Mouse (Mus musculus) hindlimb bud, embryonic 11.5 days (tissue): ENCODE data around the gene Cdrt4.
A peak's percentile ranks its signal among the peaks of the same experiment; 100 is the strongest.

ENCODE experiments used
- DNase-seq: peaks from one replicate; pipeline ENCODE4 v3.0.0-alpha.2; 2012; ENCODE audit warnings: low read depth, low spot score; ENCODE audit errors: extremely low spot score

The Cdrt4 gene

DNA sequence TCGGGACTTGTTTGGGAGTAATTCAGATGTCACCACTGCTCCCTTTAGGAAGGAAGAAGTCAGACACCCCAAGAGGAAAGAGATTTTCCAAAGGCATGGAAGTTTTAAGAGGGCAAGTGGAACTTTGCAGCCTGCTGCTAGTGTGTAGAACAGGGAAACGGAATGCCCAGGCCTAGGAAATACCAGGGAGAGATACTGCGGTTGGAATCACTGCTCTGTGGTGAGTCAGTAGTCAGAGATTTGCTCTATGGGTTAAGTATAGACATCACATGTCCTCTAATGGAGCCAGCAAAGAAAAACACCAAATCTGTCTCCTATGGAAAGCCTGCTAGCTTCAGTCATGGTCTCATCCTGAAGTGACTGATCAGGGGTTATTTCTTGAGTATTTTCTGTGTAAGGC is 10.8 kb upstream of the Cdrt4 start:
- no peak for DNase-seq

DNA sequence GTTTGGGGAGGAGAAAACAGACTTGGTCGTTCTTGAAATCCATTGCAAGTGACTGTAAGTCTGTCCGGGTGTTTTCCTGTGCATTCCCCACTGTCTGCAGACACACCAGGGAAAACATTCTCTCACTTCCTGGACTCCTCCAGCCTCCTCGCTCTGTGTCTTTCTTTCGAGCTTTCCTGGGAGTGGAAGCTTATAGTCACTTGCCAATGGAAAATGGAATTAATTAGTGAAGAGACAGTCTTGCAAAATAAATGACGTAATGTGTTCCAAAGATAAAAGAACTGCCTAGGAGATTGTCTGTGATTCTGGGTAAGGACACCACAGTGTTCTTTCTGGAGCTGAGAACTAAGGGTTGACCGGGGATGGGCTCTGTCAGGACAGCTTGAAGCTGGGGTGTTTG is 7.5 kb upstream of the Cdrt4 start:
- no peak for DNase-seq

DNA sequence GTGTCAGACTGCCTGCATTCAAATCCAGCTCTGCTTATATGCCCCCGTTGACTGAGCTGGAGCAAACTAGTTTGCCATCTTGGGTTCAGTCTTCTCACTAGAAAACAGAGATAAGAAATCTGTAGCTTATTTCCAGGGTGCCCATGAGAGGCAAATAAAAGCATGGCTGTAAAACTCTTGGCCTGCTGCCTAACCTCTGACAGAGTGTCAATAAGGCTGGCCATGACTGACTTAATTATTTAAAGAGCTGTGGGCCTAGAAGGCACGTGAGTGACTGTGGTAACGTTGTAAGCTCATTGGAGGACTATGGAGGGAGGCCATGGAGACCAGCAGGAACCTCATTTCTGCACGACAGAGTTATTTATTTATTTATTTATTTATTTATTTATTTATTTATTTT is 5.5 kb upstream of the Cdrt4 start:
- no peak for DNase-seq

DNA sequence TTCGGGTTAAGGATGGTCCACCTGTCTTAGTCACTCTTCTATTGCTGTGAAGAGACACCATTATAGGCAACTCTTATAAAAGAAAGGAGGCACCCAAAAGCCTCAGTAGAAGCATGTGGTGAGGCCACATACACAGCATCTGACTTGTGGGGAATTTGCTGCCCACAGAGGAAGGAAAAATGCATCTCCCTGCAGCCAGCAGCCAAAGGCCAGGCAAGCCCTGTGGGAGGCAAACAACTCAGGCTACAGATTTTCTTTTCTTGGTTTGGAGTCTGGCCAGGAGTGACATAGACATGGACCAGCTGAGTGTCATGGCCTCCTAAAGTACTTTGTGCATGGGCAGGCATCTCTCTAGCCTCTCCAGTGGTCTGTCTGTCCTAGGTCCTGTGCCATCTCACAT is 1.4 kb upstream of the Cdrt4 start:
- no peak for DNase-seq

DNA sequence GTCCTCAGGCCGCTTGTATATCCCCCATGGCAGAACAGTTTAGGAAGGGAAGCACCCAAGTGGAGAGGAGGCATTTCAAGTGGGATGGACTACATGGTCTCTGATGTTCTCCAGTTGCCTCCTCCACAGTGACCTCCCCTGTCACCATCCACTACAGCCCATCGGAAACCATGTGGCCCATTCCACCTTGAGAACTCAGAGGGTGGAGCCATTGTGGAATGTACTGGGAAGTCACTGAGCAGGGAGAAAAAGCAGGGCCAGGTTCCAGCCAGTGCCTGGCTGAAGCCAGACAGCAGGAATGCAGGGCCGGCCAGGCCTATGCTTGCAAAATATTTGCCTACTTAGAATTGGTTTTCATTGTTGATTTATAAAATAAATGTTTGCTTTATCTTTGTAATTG is 3.8 kb downstream of the Cdrt4 start:
- no peak for DNase-seq

DNA sequence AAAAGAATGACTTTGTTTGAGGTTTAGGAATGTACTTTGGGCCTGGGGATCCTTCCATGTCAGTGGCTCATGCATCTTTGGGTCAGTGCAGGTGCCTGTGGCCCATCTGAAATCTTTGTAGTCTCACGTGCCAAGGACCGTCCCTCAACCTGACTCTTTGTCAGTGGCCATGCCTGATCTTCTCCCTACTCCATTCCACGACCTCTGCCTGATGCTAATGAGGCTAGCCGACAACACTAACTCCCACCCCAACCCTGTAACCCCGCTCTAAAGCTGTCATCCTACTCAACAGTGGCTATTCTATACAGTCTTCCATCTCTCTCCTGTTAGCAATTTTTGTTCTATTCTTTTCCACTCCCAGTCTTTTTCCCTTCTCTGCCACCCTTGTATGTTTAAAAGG is 4.2 kb downstream of the Cdrt4 start:
- no peak for DNase-seq

DNA sequence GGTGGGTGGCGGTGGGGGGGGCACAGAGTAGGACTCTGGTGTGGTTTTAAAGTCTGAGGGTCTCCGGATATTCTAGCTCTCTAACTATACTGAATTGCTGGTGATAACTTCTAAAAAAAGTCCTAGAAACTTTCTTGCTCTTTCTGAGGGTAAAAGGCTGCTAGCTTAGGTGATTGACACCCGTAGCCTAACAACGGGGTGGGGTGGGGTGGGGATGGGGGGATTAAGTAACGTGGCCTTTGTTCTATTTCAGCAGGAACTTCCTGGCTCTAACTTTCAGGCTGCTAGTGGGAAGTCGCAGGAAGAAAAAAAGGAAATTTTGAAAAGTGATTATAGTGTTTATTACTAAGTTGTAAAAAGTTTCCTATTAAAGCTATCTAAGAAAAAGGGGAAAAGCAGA is 4.8 kb downstream of the Cdrt4 start:
- no peak for DNase-seq

DNA sequence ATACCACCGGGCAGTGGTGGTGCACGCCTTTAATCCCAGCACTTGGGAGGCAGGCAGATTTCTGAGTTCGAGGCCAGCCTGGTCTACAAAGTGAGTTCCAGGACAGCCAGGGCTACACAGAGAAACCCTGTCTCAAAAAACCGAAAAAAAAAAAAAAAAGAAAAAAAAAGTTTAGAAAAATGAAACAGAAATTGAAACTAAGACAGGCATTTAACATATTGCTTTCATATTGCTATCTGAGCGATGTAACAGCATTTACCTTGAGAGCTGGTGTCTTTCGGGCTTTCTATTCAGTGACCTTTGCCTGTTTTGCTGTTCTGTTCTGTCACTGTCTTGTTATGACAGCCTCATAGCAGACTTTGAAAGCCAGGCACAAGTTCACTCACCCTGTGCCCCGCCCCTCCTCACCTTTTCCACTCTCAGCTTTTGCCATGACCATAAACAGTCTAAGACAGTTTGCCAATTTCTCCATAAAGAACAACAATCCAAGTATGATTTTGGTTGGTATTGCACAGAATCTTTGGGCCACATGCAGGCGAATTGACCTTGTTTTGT is 6.7 kb downstream of the Cdrt4 start:
- no peak for DNase-seq

DNA sequence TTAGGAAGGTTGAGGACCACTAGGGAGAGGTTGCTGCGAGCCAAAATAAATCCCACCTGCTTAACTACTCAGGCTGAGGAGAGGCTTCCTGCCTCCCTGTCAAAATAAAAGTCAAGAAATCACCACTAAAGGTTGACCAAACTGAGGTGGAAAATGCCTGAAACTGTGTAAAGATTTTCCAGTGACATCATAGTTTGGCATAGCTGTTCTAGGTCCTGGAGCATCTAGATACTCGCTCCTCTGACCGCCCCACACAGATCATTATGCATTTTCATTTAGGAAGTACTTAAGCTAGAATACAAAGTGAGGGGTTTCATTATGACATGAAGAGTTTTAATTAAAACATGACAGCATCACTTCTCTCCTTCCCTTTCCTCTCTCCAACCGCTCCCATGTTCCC is 12.3 kb downstream of the Cdrt4 start:
- DNase-seq, result no peak

DNA sequence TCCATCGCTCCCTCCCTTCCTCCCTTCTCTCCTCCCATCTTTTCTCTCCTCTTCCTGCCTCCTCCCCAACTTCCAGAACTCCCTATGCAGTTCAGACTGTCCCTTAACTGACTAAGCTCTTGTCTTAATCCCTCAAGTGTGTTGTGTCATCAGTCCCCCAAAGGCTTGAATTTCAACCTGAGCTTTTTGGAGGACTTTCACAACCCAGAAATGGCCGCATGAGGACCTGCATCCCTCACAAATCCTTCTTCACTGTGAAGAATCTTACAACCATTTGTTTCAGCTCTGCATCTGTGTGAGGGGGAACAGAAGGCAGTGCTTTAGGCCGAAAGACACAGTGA is 15.4 kb downstream of the Cdrt4 start:
- no peak for DNase-seq

DNA sequence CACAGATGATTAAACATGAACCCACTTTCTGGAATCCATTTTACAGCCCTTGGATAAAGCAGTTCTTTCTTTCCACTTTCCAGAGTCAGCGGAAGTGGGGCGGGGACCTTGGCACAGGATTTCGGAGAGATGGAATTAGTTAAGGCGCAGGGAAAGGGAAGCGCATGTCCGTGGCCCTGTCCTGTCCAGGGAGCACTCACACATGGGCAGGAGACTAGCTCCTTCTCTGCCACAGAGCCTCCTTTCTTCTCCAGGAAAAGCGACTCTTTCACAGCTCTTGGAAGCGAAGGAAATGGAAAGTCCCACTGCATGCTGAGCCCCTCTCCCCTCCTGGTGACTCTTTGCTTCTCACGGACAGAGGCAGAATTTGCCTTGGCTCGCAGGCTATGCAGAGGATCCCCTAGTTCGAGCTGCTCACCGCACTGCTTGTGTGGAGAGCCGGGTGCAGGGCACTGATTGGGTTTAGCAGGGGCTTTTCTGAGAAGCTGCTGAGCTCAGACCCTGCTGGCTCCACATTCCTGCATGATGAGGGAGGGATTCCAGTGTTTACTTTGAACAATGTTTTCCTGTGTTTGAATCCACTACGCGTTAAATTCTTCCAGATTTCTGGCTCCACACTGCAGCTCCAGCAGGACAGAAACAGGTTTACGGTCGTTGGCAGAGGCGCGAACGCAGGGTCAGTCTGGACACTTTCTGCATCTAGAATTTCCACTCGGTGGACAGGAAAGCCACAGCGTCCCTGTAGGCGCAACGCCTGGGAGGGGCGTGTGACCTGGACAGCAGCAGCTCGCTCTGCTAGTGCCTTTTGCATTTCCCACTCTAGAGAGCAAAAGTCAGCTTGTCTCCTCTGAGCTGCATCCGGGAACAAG is 16.0 kb downstream of the Cdrt4 start:
- peak; percentile 35 for DNase-seq

DNA sequence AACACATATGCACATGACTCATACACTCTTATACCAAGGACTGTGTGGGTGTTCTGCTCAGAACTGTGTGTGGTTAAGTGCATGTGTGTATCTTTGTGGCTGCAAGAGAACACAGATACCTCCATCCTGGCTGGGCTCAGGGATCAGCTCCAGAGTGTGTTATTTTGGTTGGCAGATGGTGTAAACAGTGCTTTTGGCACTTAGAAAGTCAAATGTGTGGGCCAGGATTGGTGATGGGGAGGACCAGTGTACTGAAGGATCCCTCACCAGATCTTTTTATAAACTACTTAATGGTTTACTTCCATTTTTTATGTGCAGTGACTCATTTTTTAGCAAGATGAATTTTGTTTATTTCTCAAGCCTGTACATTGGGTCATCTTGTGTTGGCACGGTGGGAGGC is 26.2 kb downstream of the Cdrt4 start:
- DNase-seq, result no peak

DNA sequence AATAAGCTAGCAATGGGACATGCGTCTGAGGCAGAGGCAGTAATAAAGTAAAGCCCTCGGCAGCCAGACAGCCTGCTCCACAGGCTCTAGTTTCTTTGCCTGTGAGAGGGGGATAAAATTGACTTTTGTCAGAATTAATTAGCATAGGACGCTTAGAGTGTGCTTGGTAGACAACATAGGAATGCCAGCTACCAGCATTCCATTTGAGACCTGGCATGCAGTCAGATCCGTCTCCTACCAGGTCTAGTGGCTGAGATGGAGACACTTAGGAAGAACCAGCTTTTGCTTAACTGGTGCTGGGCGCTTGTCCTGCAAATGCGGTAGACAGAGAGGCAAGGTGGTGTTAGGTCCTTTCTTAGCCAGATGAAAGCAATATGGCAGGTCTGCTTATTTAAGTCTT is 27.9 kb downstream of the Cdrt4 start:
- no peak for DNase-seq

DNA sequence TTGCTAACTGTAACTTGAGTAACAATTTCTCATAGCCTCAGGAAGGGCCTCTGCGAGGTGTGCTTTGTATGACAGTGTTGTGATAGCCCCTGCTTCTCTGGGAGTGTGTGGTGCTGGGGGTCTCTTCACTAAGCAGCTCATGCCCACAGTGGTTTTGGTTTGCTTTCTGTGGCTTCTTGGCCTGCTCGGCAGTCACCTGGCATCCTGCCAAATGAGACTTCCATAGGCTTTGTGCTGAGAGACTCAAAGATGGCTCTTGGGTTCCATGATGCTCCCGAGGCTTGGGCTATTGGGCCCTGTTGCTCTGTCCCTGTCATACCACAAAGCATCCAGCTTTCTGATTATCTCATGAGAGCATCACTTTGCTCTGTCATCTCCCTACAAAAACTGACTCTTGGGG is 30.7 kb downstream of the Cdrt4 start:
- DNase-seq, result no peak

DNA sequence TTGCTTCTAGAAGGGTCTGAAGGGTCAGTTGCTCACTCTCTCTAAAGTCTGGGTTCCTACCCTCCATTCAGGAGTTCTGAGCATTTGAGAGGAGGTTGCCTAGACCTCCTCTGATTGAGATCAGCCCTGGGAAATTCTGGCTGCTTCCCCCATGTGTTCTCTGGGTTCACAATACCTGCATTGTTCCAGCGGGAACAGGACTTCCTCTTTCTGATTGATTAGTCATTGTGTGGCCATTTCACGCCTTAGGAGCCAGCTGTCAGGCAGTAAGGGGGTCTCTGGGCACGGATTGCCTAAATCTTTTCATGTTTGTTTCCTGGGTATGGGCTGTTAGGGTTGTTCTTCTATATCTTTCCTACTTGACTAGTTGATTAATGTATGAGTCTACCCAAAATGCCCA is 32.8 kb downstream of the Cdrt4 start:
- DNase-seq, result no peak

DNA sequence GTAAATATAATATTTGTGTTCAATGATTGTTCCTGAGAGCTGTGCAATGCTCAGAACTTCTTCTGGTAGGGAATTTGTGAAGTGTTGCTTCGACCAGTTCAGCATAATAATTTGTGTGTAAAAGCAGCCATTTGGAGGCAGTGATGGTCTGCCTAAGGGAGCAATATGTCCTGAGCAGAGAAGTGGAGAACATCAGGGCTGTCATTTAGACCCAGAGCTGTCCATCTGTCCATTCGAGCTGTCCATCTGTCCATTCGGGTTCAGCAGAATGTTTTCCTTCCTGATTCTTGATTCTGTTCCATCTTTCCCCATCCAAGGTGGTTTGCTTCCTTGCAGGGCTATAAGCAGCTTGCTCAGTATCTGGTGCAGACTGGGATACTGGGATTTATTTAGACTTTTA is 33.4 kb downstream of the Cdrt4 start:
- DNase-seq, result no peak

DNA sequence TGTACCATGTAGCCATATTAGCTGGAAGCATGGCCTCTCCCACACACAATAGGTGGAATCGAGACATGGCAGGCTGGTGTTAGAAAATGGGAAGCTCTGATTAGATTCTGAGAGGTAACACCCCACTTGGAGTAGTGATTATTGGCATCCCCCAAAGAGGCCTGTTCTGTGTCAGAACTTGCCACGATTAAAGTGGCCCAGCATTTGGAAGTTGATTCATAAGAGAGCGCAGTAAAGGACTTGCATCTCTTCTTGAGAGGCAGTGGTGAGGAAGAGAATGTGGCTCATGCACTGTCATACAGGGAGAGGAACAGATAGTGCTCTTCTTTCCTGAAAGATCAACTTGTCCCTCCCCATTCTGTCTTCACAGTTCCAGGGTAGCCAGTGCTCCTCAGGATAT is 34.1 kb downstream of the Cdrt4 start:
- no peak for DNase-seq

DNA sequence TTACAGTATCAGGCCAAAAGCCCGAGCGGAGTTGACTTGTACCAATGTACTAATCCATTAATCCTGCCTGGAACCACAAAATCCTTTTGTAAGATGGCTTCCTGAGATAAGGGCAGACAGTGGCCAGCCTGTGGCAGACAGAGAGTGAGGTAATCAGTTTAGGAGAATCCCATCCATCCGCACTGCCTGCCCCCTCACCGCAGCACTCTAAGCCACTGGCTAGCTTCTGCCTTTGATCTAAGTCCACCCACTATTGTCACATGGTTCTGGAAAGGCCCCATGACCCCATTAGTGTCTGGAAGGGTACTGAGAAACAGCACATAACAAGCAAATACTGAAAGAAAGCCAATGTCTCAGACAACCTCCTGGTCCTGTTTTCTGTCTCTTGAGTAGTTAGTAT is 35.6 kb downstream of the Cdrt4 start:
- no peak for DNase-seq

DNA sequence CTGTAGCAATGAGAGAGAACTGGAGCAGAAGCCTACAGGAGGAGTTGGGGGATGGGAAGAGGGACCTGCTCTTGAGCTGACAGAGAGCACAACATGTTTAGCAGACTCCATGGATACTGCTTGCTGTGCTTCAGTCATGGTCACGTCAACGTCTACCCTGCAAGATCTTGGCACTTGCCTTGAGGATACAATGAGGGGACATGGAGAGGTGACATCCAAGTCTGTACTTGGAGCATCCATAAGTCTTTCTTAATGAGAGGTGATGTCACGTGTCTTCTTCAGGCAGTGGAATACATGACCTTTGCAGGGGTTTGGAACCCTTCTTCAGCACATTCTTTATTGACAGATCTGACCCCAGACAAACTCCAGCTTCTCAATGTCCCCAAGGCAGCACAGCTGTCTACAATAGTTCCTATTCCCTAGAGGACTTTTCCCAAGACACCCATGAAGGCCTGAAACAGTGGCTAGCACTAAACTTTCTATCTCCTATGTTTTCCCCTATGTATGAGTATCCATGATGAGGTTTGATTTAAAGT is 39.2 kb downstream of the Cdrt4 start:
- no peak for DNase-seq

DNA sequence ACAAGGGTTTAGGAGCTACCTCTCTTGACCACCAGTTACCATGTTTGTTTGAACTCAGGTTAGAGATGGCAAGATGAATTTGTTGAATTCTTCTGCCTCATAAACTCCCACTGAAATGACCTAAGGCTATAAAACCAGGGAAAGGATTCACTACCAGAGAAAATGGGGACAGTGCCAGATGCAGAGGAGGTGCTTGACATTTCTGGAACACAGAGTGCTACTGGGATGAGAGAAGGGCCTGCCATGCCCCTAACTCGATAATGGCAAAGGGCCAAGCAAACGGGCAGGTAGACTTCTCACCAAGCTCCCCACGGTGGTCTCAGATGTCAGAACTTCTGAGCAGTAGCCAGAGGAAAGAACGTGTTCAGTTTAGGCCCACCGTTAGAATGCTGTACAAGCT is 39.8 kb downstream of the Cdrt4 start:
- DNase-seq, result no peak

DNA sequence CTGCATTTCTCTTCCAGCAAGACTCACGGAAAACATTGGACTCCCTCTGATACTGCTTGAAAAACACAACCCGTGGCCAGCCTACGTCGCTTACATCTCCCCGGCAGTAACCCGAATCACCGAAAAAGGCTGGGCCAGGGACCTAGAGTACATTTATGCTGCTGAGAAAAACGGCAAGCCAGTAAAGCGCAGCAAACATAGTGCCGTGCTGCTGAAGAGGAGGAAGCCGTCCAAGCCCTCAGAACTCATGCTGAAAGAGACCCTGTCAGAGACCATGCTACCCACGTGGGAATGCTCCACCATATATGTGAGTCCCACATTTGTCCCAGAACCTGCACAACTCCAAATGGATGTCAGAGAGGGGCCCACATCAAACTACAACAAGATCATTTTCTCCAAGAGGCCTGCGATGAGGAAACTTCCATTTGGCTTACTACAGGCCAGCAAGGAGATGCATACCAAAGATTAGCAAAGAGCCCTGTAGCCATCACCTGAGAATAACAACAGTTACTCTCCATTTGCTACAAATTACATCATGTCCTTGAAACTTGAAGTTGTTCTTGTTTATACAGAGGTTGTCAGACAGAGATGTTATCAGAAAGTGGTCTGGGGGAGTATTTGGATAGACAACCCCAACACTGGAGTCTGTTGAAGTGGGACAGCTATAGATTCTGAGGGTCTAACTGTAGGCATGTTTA is 41.7 kb downstream of the Cdrt4 start:
- DNase-seq, result no peak

DNA sequence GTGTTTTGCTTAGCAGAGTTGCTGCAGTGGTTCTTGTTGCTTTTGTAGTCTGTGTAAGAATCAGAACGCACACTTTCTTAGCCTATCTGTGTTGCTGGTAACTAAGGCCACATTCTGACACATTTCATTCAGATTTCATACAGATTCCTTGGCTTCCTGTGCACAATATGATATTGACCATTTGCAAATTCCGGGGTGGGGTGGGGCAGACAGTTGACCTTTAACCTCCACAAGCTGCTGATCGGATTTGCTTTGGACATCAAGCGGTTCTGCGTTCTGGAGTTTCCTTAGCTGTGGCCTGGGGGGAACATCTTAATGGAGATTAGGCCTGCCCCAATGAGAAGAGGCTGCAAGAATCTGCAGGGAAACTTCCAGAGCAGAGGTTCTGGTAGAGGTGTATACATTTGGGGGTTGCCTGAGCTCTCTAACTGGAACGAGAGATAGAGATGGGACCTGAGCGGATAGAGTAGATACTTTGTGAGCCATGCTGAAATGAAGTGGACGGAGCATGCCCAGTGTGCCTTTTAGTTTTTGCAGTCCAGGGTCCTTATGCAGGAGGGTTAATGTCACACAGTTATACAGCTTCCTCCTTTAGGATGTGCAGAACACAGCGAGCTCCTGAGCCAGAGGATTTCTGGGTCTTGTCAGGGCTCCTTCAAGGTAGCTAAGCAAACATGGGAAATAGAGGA is 44.2 kb downstream of the Cdrt4 start:
- DNase-seq, result no peak
